Mouse (Mus musculus): ENCODE data around the gene Hils1. TPM values are rescaled to one million over a fixed set of nuclear protein-coding genes. Genes with fewer than 3 reads are reported as not detected.

Gene Hils1
- total and polyA plus RNA-seq, 3 experiments = not detected

GRCm38 (mm10) chr11:94996984-94997383 is 29.6 kb downstream of the Hils1 start:
- H3K27ac ChIP-seq (ENCODE audit: control insufficient read depth, low read depth, low read length) = peak overlapping the region; percentile 75
- H3K9me3 ChIP-seq (replicated peaks; ENCODE audit: insufficient read depth, low read length) = no peaks in the 10 kb centered on the region
- peak; percentile 61 for DNase-seq (ENCODE audit: low read depth, low spot score)
- peak overlapping the region; percentile 38 for H3K9ac ChIP-seq (ENCODE audit: control insufficient read depth, low read depth, low read length, poor library complexity, severe bottlenecking)
- H3K4me3 ChIP-seq (ENCODE audit: control insufficient read depth in 1 of 2, insufficient read depth in 1 of 2, low read depth in 2 of 2, low read length in 2 of 2) = peak overlapping the region in 1 of 2 experiments; percentile 5; a peak in 2 of 4 replicates
- no peaks in the 10 kb centered on the region for H3K27me3 ChIP-seq (ENCODE audit: control insufficient read depth in 1 of 2, insufficient read depth in 2 of 2, low read length in 2 of 2)
- peaks cover 6 to 63% of the 10 kb centered on the region in 2 experiments for H3K36me3 ChIP-seq (ENCODE audit: control insufficient read depth in 1 of 2, insufficient read depth in 2 of 2, low read length in 2 of 2)
- TF ChIP-seq CHD1 (IDR thresholded peaks at IDR 0.05; ENCODE audit: low read depth, low read length) (peak; percentile 53; the same call in 1 of the 2 replicates), MXI1 (IDR thresholded peaks at IDR 0.05; ENCODE audit: low read depth, low read length) (no peak; the same call in 1 of the 2 replicates), ZNF384 (IDR thresholded peaks at IDR 0.05; ENCODE audit: low read depth, low read length) (peak; percentile 60), MAFK (IDR thresholded peaks at IDR 0.05; ENCODE audit: borderline replicate concordance, low read depth, low read length) (no peak), GABPA (IDR thresholded peaks at IDR 0.05; ENCODE audit: low read depth, low read length) (no peak)
- peaks cover 79% of the 10 kb centered on the region for H3K79me2 ChIP-seq (ENCODE audit: control insufficient read depth, insufficient read depth, low read length, poor library complexity)
- H3K4me1 ChIP-seq (ENCODE audit: control insufficient read depth in 1 of 2, insufficient read depth in 2 of 2, low read length in 2 of 2) = peaks cover 45 to 73% of the 10 kb centered on the region in 2 experiments

GRCm38 (mm10) chr11:94997596-94997995 is 30.2 kb downstream of the Hils1 start:
- Histone ChIP-seq H3K9me3 (replicated peaks; ENCODE audit: insufficient read depth, low read length) (no peaks in the 10 kb centered on the region), H3K4me3 (ENCODE audit: control insufficient read depth in 1 of 2, insufficient read depth in 1 of 2, low read depth in 2 of 2, low read length in 2 of 2) (peak overlapping the region; percentile 6 to 15), H3K27me3 (ENCODE audit: control insufficient read depth in 1 of 2, insufficient read depth in 2 of 2, low read length in 2 of 2) (no peaks in the 10 kb centered on the region), H3K36me3 (ENCODE audit: control insufficient read depth in 1 of 2, insufficient read depth in 2 of 2, low read length in 2 of 2) (peaks cover 10 to 63% of the 10 kb centered on the region in 2 experiments), H3K79me2 (ENCODE audit: control insufficient read depth, insufficient read depth, low read length, poor library complexity) (peaks cover 73% of the 10 kb centered on the region), H3K4me1 (ENCODE audit: control insufficient read depth in 1 of 2, insufficient read depth in 2 of 2, low read length in 2 of 2) (peaks cover 45 to 73% of the 10 kb centered on the region in 2 experiments), H3K27ac (ENCODE audit: control insufficient read depth, low read depth, low read length) (peak overlapping the region; percentile 77), H3K9ac (ENCODE audit: control insufficient read depth, low read depth, low read length, poor library complexity, severe bottlenecking) (peak overlapping the region; percentile 43)
- DNase-seq (ENCODE audit: low read depth, low spot score) = peak; percentile 93
- TF ChIP-seq ZNF384 (IDR thresholded peaks at IDR 0.05; ENCODE audit: low read depth, low read length) (no peak), MAX (IDR thresholded peaks at IDR 0.05; ENCODE audit: low read length) (no peak), MYB (IDR thresholded peaks at IDR 0.05; ENCODE audit: low read depth, low read length) (peak; percentile 56; the same call in 1 of the 2 replicates), POLR2AphosphoS2 (IDR thresholded peaks at IDR 0.05; ENCODE audit: low read length) (peak; percentile 62; the same call in 1 of the 2 replicates), BHLHE40 (IDR thresholded peaks at IDR 0.05; ENCODE audit: borderline replicate concordance, low read depth, low read length) (no peak), POLR2AphosphoS5 (IDR thresholded peaks at IDR 0.05; ENCODE audit: borderline replicate concordance, low read depth, low read length) (no peak), E2F4 (IDR thresholded peaks at IDR 0.05; ENCODE audit: borderline replicate concordance, low read depth, low read length) (no peak), ELF1 (IDR thresholded peaks at IDR 0.05; ENCODE audit: low read depth, low read length) (peak; percentile 69; the same call in 1 of the 2 replicates), ZC3H11A (IDR thresholded peaks at IDR 0.05; ENCODE audit: low read depth, low read length) (no peak), NRF1 (IDR thresholded peaks at IDR 0.05; ENCODE audit: insufficient read depth, low read depth, low read length, poor library complexity, severe bottlenecking) (no peak), MYC (IDR thresholded peaks at IDR 0.05; ENCODE audit: low read depth, low read length) (0 out of 2 replicates have a peak, but pooled peaks have one; percentile 52), RCOR1 (IDR thresholded peaks at IDR 0.05; ENCODE audit: low read depth, low read length) (peak; percentile 76), RAD21 (IDR thresholded peaks at IDR 0.05; ENCODE audit: low read depth, low read length) (no peak), MEF2A (IDR thresholded peaks at IDR 0.05; ENCODE audit: extremely low read depth, insufficient replicate concordance, low read depth, low read length, poor library complexity, severe bottlenecking) (no peak), KAT2A (conservative IDR thresholded peaks at IDR 0.05; ENCODE audit: low read depth, low read length) (no peak), ZKSCAN1 (IDR thresholded peaks at IDR 0.05; ENCODE audit: low read depth, low read length) (no peak), HCFC1 (IDR thresholded peaks at IDR 0.05; ENCODE audit: low read depth, low read length) (peak; percentile 70), TCF12 (IDR thresholded peaks at IDR 0.05; ENCODE audit: low read depth, low read length) (peak; percentile 93), GABPA (IDR thresholded peaks at IDR 0.05; ENCODE audit: low read depth, low read length) (no peak), EP300 (IDR thresholded peaks at IDR 0.05; ENCODE audit: low read depth in 1 of 2, low read length in 2 of 2) (peak; percentile 88 to 96), JUND (IDR thresholded peaks at IDR 0.05; ENCODE audit: low read depth, low read length) (no peak), MXI1 (IDR thresholded peaks at IDR 0.05; ENCODE audit: low read depth, low read length) (peak; percentile 78), NELFE (IDR thresholded peaks at IDR 0.05; ENCODE audit: low read depth, low read length) (no peak), MAZ (IDR thresholded peaks at IDR 0.05; ENCODE audit: low read depth, low read length) (0 out of 2 replicates have a peak, but pooled peaks have one; percentile 66), TAL1 (IDR thresholded peaks at IDR 0.05; ENCODE audit: low read length) (peak; percentile 82), CTCF (IDR thresholded peaks at IDR 0.05 in 2 of 3, conservative IDR thresholded peaks at IDR 0.05 in 1 of 3; ENCODE audit: control insufficient read depth in 1 of 3, insufficient read depth in 1 of 3, low read depth in 2 of 3, low read length in 3 of 3, poor library complexity in 1 of 3, severe bottlenecking in 1 of 3) (no peak), SIN3A (IDR thresholded peaks at IDR 0.05; ENCODE audit: low read length) (peak; percentile 93), SMC3 (IDR thresholded peaks at IDR 0.05; ENCODE audit: low read depth, low read length) (no peak)
